Mouse (Mus musculus): ENCODE measurements around the gene Lad1.

Lad1 gene

GRCm38 (mm10) chr1:135846632-135847031, 28.2 kb downstream of the Lad1 start:
- no peak for DNase-seq (ENCODE audit: low read depth)

- peak; percentile 72 for DNase-seq (ENCODE audit: low read depth)
Measured at GRCm38 (mm10) chr1:135847139-135847562, 28.8 kb downstream of the Lad1 start.

GRCm38 (mm10) chr1:135847611-135848351, 29.4 kb downstream of the Lad1 start:
- DNase-seq (ENCODE audit: low read depth), result no peak

GRCm38 (mm10) chr1:135850722-135851512, 32.5 kb downstream of the Lad1 start:
- no peak for DNase-seq (ENCODE audit: low read depth)

- no peak for DNase-seq (ENCODE audit: low read depth)
Measured at GRCm38 (mm10) chr1:135852044-135852756, 33.8 kb downstream of the Lad1 start.

- no peak for DNase-seq (ENCODE audit: low read depth)
Measured at GRCm38 (mm10) chr1:135853200-135853599, 34.8 kb downstream of the Lad1 start.

- DNase-seq (ENCODE audit: low read depth), result no peak
Measured at GRCm38 (mm10) chr1:135854591-135855343, 36.4 kb downstream of the Lad1 start.

- DNase-seq (ENCODE audit: low read depth), result no peak
Measured at GRCm38 (mm10) chr1:135855344-135855687, 36.9 kb downstream of the Lad1 start.

GRCm38 (mm10) chr1:135856070-135856469, 37.7 kb downstream of the Lad1 start:
- DNase-seq (ENCODE audit: low read depth), result no peak

GRCm38 (mm10) chr1:135857137-135857775, 38.9 kb downstream of the Lad1 start:
- no peak for DNase-seq (ENCODE audit: low read depth)

GRCm38 (mm10) chr1:135858533-135858932, 40.1 kb downstream of the Lad1 start:
- DNase-seq (ENCODE audit: low read depth), result no peak

GRCm38 (mm10) chr1:135861091-135861490, 42.7 kb downstream of the Lad1 start:
- no peak for DNase-seq (ENCODE audit: low read depth)

GRCm38 (mm10) chr1:135861980-135862552, 43.7 kb downstream of the Lad1 start:
- no peak for DNase-seq (ENCODE audit: low read depth)

GRCm38 (mm10) chr1:135862561-135862960, 44.2 kb downstream of the Lad1 start:
- DNase-seq (ENCODE audit: low read depth), result no peak

- no peak for DNase-seq (ENCODE audit: low read depth)
Measured at GRCm38 (mm10) chr1:135863786-135864335, 45.5 kb downstream of the Lad1 start.

GRCm38 (mm10) chr1:135864830-135865229, 46.4 kb downstream of the Lad1 start:
- no peak for DNase-seq (ENCODE audit: low read depth)

GRCm38 (mm10) chr1:135865518-135866194, 47.3 kb downstream of the Lad1 start:
- DNase-seq (ENCODE audit: low read depth), result peak; percentile 56

GRCm38 (mm10) chr1:135868570-135868969, 50.2 kb downstream of the Lad1 start:
- DNase-seq (ENCODE audit: low read depth), result no peak

- DNase-seq (ENCODE audit: low read depth), result peak; percentile 20
Measured at GRCm38 (mm10) chr1:135872991-135873390, 54.6 kb downstream of the Lad1 start.

- DNase-seq (ENCODE audit: low read depth), result no peak
Measured at GRCm38 (mm10) chr1:135877248-135877647, 58.9 kb downstream of the Lad1 start.
